Mouse (Mus musculus) hematopoietic multipotent progenitor cell, adult 10-12 weeks (in vitro differentiated cells): ENCODE results near the gene Rassf3. TPM values are rescaled to one million over a fixed set of nuclear protein-coding genes. Genes with fewer than 3 reads are reported as not detected.

Source experiments
- polyA plus RNA-seq: library from polyadenylated mRNA; stranded (reverse); fragments of >175 nt; gene quantifications from 2 replicates; pipeline ENCODE4 v1.2.3, GENCODE M21; 2012; ENCODE audit warnings: low replicate concordance

Rassf3 gene
- 22.0 and 42.9 TPM in 2 replicates for polyA plus RNA-seq

DNA sequence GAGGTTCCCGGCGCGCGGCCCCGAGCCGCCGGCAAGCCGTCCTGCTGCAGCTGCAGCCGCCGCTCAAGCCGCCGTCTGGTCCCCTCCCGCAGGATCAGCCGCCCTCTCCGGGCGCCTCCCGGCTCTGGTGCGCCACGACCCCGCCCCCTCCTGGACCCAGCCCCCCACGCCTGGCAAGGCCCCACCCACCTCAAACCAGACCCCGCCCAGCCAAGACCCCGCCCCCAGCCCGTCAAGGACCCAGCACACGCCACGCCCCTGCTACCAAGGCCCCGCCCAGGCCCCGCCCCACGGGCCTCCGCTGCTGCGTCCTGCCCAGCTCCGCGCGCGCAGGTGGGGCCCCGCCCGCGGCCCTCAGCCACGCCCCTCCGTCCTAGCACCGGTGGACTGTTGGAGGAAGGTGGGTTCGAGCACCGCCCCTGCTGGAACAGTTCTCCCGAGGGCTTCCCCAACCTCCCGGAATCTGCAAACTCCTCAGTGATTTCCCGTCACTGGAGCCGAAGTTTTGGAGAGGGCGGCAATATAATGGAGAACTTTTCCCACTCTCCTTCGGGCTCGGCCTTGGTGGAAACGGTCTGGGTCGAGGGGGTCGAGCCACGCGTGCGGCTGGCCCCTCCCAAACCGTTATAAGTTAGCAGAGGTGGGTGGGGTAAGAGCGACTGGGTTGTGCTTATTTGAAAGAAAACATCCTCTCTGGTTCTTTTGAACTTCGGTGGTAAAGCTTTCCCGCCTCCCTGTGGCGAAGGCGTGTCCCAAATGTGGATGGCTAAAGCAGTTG lies at the start of gene Rassf3:
Rassf3 (minus strand) TSS at position 158 of the 778 bp plus-strand sequence.

DNA sequence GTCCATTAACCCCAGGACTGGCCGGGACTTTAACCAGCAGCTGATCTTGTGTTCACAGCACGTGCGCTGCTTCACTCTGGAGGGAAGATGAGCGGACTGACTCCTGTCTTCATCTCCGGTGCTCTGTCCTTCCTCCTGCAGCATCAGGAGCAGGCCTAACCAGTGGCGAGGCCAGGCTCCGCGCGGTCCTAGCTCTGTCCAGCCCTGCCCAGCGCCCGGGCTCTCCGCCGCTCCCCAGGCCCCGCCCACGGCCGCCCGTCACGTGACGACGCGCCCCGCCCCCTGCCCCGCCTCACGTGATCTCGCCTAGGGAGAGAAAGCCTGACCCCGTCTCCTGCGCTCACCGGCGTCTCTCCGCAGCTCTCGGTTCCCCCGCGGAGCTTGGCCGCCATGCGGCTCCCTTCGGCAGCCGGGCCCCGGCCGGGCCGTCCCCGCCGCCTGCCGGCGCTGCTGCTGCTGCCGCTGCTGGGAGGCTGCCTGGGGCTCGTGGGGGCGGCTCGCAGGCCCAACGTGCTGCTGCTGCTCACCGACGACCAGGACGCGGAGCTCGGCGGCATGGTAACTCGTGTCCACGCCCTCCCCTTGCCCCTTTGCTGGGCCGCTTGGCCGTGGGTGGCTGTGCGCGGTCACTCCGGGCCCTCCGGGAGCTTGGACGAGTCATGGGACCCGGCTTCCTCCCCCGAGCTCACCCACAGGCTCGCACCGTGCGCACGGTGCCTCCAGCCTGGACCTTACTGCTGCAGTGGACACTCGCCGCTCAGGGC lies 111.2 kb downstream of the Rassf3 start, which contains the start of gene Gns:
Gns (plus strand) TSS at position 290 of the 764 bp plus-strand sequence.

Other genes with a start within 250 kb of the Rassf3 start
- gene Tbc1d30, start 125.1 kb downstream of the Rassf3 start, polyA plus RNA-seq = 1.4 and 1.7 TPM in 2 replicates
- gene Gns, start 111.3 kb downstream of the Rassf3 start, polyA plus RNA-seq = 82.7 and 275 TPM in 2 replicates
- gene Tbk1, start 110.4 kb upstream of the Rassf3 start, polyA plus RNA-seq = 4.5 and 10.8 TPM in 2 replicates
- 3.6 and 26.0 TPM in 2 replicates for gene Xpot, start 150.0 kb upstream of the Rassf3 start, polyA plus RNA-seq
- gene D930020B18Rik, start 165.2 kb upstream of the Rassf3 start, polyA plus RNA-seq = 0.03 TPM in 1 of 2 replicates, not detected in the other